Mouse (Mus musculus): Measurements from ENCODE around the gene Olfr1212. TPM values are rescaled to one million over a fixed set of nuclear protein-coding genes. Genes with fewer than 3 reads are reported as not detected.

The Olfr1212 gene
- polyA plus RNA-seq (2015; fragmentation: Nextera tagmentation; extraction: Ambion mirVana), result not detected in 2 replicates

- no peak within 1 kb of the TSS for H3K4me3 ChIP-seq
Measured at GRCm38 (mm10) chr2:88953669-88954068, at the start of gene Olfr1212. Gene Olfr1212 (plus strand): TSS chr2:88953969.

DNA sequence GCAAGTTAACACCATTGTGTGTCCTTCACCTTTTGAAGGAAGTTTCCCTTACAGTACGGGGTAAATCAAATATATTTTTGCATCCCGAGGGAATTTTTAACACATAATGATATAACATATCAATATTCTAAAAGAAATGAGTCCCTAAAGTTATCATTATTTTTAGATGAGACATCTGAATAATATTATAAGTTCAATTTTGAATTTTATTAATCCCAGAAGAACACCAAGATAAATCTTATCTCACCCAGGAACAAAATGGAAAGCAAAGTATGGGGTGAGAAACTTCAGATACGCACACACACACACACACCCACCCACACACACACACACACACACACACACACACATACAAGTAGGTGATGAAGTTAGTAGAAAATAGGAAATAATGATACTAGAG is 38.7 kb upstream of the Olfr1212 start, which contains the start of gene Olfr1209:
TSS of gene Olfr1209 (minus strand) at position 101 of the 400 bp plus-strand sequence.
- H3K9me3 ChIP-seq (replicated peaks), result no peaks in the 10 kb centered on the region
- no peaks in the 10 kb centered on the region for H3K36me3 ChIP-seq
- no peaks in the 10 kb centered on the region for H3K27me3 ChIP-seq
- no peak within 1 kb of the TSS for H3K9ac ChIP-seq
- no peak within 1 kb of the TSS for H3K4me3 ChIP-seq
- H3K27ac ChIP-seq, result no peak within 1 kb of the TSS
- H3K4me2 ChIP-seq, result no peak within 1 kb of the TSS
- no peaks in the 10 kb centered on the region for H3K4me1 ChIP-seq (replicated peaks)
- 84% methylated on average over 3 of the region's 3 CpGs for WGBS
- ATAC-seq (replicated peaks; ENCODE audit: insufficient number of reproducible peaks, insufficient read depth, low FRiP score, low read depth), result no peak

More at GRCm38 (mm10) chr2:88953669-88954068, at the start of gene Olfr1212:
- H3K4me2 ChIP-seq, result no peak within 1 kb of the TSS
- no peak within 1 kb of the TSS for H3K27ac ChIP-seq
- no peak within 1 kb of the TSS for H3K9ac ChIP-seq
- H3K27me3 ChIP-seq, result no peaks in the 10 kb centered on the region
- no peaks in the 10 kb centered on the region for H3K9me3 ChIP-seq (replicated peaks)
- H3K36me3 ChIP-seq, result no peaks in the 10 kb centered on the region
- no peak for ATAC-seq (replicated peaks; ENCODE audit: insufficient number of reproducible peaks, insufficient read depth, low FRiP score, low read depth)
- H3K4me1 ChIP-seq (replicated peaks), result no peaks in the 10 kb centered on the region

DNA sequence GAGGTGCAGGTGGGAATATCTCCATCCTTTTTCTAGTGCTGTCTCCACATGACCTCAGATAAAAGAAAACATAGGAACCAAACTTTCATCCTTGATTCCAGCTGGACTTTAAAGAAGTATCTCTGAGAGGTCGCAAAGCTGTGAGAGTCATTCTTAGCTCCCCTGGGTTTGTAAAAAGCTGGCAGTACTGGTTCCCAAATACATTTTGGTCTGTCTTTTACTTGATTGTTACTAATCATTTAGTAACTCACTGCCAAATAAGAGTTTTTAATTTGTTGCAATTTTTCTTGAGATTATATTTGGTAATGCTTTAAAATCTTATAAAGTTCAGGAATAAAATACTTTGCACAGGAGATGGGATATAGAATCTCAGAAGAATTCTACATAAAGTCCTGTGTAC is 15.8 kb upstream of the Olfr1212 start, which contains the start of gene Olfr1211:
TSS of gene Olfr1211 (minus strand) at position 101 of the 400 bp plus-strand sequence.
- no peaks in the 10 kb centered on the region for H3K36me3 ChIP-seq
- H3K27me3 ChIP-seq, result no peaks in the 10 kb centered on the region
- WGBS, result 77% methylated on average over 1 of the region's 1 CpGs
- no peaks in the 10 kb centered on the region for H3K9me3 ChIP-seq (replicated peaks)
- ATAC-seq (replicated peaks; ENCODE audit: insufficient number of reproducible peaks, insufficient read depth, low FRiP score, low read depth), result no peak
- no peak within 1 kb of the TSS for H3K4me2 ChIP-seq
- H3K27ac ChIP-seq, result no peak within 1 kb of the TSS
- no peak within 1 kb of the TSS for H3K4me3 ChIP-seq
- H3K4me1 ChIP-seq (replicated peaks), result no peaks in the 10 kb centered on the region
- H3K9ac ChIP-seq, result no peak within 1 kb of the TSS

- no peak for ATAC-seq (replicated peaks; ENCODE audit: insufficient number of reproducible peaks, insufficient read depth, low FRiP score, low read depth)
- WGBS, result 58% methylated on average over 1 of the region's 1 CpGs
- no peaks in the 10 kb centered on the region for H3K9me3 ChIP-seq (replicated peaks)
- H3K9ac ChIP-seq, result no peak within 1 kb of the TSS
- no peak within 1 kb of the TSS for H3K27ac ChIP-seq
- no peak within 1 kb of the TSS for H3K4me3 ChIP-seq
- no peaks in the 10 kb centered on the region for H3K27me3 ChIP-seq
- H3K36me3 ChIP-seq, result no peaks in the 10 kb centered on the region
- H3K4me2 ChIP-seq, result no peak within 1 kb of the TSS
- H3K4me1 ChIP-seq (replicated peaks), result no peaks in the 10 kb centered on the region
Measured at GRCm38 (mm10) chr2:88980181-88980580, 26.4 kb downstream of the Olfr1212 start, which contains the start of gene Gm13762. Gene Gm13762 (minus strand): TSS chr2:88980281.

GRCm38 (mm10) chr2:88992553-88992952 is 38.8 kb downstream of the Olfr1212 start, which contains the start of gene Olfr1214:
Gene Olfr1214 (minus strand): TSS chr2:88992653.
- Histone ChIP-seq H3K27me3 (no peaks in the 10 kb centered on the region), H3K27ac (no peak within 1 kb of the TSS), H3K9ac (no peak within 1 kb of the TSS), H3K4me2 (no peak within 1 kb of the TSS), H3K4me3 (no peak within 1 kb of the TSS), H3K9me3 (replicated peaks) (no peaks in the 10 kb centered on the region), H3K36me3 (no peaks in the 10 kb centered on the region), H3K4me1 (replicated peaks) (no peaks in the 10 kb centered on the region)
- WGBS, result 73% methylated on average over 1 of the region's 1 CpGs
- ATAC-seq (replicated peaks; ENCODE audit: insufficient number of reproducible peaks, insufficient read depth, low FRiP score, low read depth), result no peak

GRCm38 (mm10) chr2:89006873-89007272 is 53.1 kb downstream of the Olfr1212 start, which contains the start of gene Olfr1215:
Gene Olfr1215 (minus strand): TSS chr2:89006973.
- no peaks in the 10 kb centered on the region for H3K4me1 ChIP-seq (replicated peaks)
- H3K9ac ChIP-seq, result no peak within 1 kb of the TSS
- 56% methylated on average over 2 of the region's 2 CpGs for WGBS
- H3K4me3 ChIP-seq, result no peak within 1 kb of the TSS
- no peaks in the 10 kb centered on the region for H3K36me3 ChIP-seq
- no peaks in the 10 kb centered on the region for H3K9me3 ChIP-seq (replicated peaks)
- no peak within 1 kb of the TSS for H3K4me2 ChIP-seq
- H3K27ac ChIP-seq, result no peak within 1 kb of the TSS
- no peaks in the 10 kb centered on the region for H3K27me3 ChIP-seq
- ATAC-seq (replicated peaks; ENCODE audit: insufficient number of reproducible peaks, insufficient read depth, low FRiP score, low read depth), result no peak

Other genes starting within 250 kb of the Olfr1212 start
- gene Olfr1196, start 249.4 kb upstream of the Olfr1212 start, polyA plus RNA-seq (2015; fragmentation: Nextera tagmentation; extraction: Ambion mirVana), result not detected in 2 replicates
- gene Olfr1197, start 221.6 kb upstream of the Olfr1212 start, polyA plus RNA-seq (2015; fragmentation: Nextera tagmentation; extraction: Ambion mirVana), result not detected in 2 replicates
- gene Olfr1198, start 202.6 kb upstream of the Olfr1212 start, polyA plus RNA-seq (2015; fragmentation: Nextera tagmentation; extraction: Ambion mirVana), result not detected in 2 replicates
- gene Olfr1199, start 193.5 kb upstream of the Olfr1212 start, polyA plus RNA-seq (2015; fragmentation: Nextera tagmentation; extraction: Ambion mirVana), result not detected in 2 replicates
- not detected in 2 replicates for gene Olfr1200, start 183.5 kb upstream of the Olfr1212 start, polyA plus RNA-seq (2015; fragmentation: Nextera tagmentation; extraction: Ambion mirVana)
- gene Olfr1201, start 160.9 kb upstream of the Olfr1212 start, polyA plus RNA-seq (2015; fragmentation: Nextera tagmentation; extraction: Ambion mirVana), result not detected in 2 replicates
- gene Olfr1202, start 139.5 kb upstream of the Olfr1212 start, polyA plus RNA-seq (2015; fragmentation: Nextera tagmentation; extraction: Ambion mirVana), result not detected in 2 replicates
- not detected in 2 replicates for gene Olfr1205, start 124.2 kb upstream of the Olfr1212 start, polyA plus RNA-seq (2015; fragmentation: Nextera tagmentation; extraction: Ambion mirVana)
- gene Olfr1204, start 104.7 kb upstream of the Olfr1212 start, polyA plus RNA-seq (2015; fragmentation: Nextera tagmentation; extraction: Ambion mirVana), result not detected in 2 replicates
- gene Olfr1206, start 90.7 kb upstream of the Olfr1212 start, polyA plus RNA-seq (2015; fragmentation: Nextera tagmentation; extraction: Ambion mirVana), result not detected in 2 replicates
- gene Olfr1208, start 51.7 kb upstream of the Olfr1212 start, polyA plus RNA-seq (2015; fragmentation: Nextera tagmentation; extraction: Ambion mirVana), result not detected in 2 replicates
- not detected in 2 replicates for gene Olfr1209, start 38.8 kb upstream of the Olfr1212 start, polyA plus RNA-seq (2015; fragmentation: Nextera tagmentation; extraction: Ambion mirVana)
- gene Olfr1211, start 15.9 kb upstream of the Olfr1212 start, polyA plus RNA-seq (2015; fragmentation: Nextera tagmentation; extraction: Ambion mirVana), result not detected in 2 replicates
- not detected in 2 replicates for gene Gm13762, start 26.3 kb downstream of the Olfr1212 start, polyA plus RNA-seq (2015; fragmentation: Nextera tagmentation; extraction: Ambion mirVana)
- gene Olfr1214, start 38.7 kb downstream of the Olfr1212 start, polyA plus RNA-seq (2015; fragmentation: Nextera tagmentation; extraction: Ambion mirVana), result not detected in 2 replicates
- not detected in 2 replicates for gene Olfr1215, start 53.0 kb downstream of the Olfr1212 start, polyA plus RNA-seq (2015; fragmentation: Nextera tagmentation; extraction: Ambion mirVana)
- gene Olfr1216, start 64.4 kb downstream of the Olfr1212 start, polyA plus RNA-seq (2015; fragmentation: Nextera tagmentation; extraction: Ambion mirVana), result not detected in 2 replicates
- gene Olfr1217, start 78.1 kb downstream of the Olfr1212 start, polyA plus RNA-seq (2015; fragmentation: Nextera tagmentation; extraction: Ambion mirVana), result not detected in 2 replicates
- not detected in 2 replicates for gene Olfr1218, start 107.2 kb downstream of the Olfr1212 start, polyA plus RNA-seq (2015; fragmentation: Nextera tagmentation; extraction: Ambion mirVana)
- not detected in 2 replicates for gene Olfr1219, start 129.5 kb downstream of the Olfr1212 start, polyA plus RNA-seq (2015; fragmentation: Nextera tagmentation; extraction: Ambion mirVana)
- gene Olfr1220, start 152.9 kb downstream of the Olfr1212 start, polyA plus RNA-seq (2015; fragmentation: Nextera tagmentation; extraction: Ambion mirVana), result not detected in 2 replicates
- not detected in 2 replicates for gene Olfr1221, start 163.3 kb downstream of the Olfr1212 start, polyA plus RNA-seq (2015; fragmentation: Nextera tagmentation; extraction: Ambion mirVana)
- not detected in 2 replicates for gene Olfr1222, start 179.1 kb downstream of the Olfr1212 start, polyA plus RNA-seq (2015; fragmentation: Nextera tagmentation; extraction: Ambion mirVana)
- gene Olfr1223, start 197.6 kb downstream of the Olfr1212 start, polyA plus RNA-seq (2015; fragmentation: Nextera tagmentation; extraction: Ambion mirVana), result not detected in 2 replicates
- gene Olfr1224-ps1, start 210.1 kb downstream of the Olfr1212 start, polyA plus RNA-seq (2015; fragmentation: Nextera tagmentation; extraction: Ambion mirVana), result not detected in 2 replicates
- not detected in 2 replicates for gene Olfr1225, start 220.7 kb downstream of the Olfr1212 start, polyA plus RNA-seq (2015; fragmentation: Nextera tagmentation; extraction: Ambion mirVana)
- not detected in 2 replicates for gene Olfr1226, start 246.1 kb downstream of the Olfr1212 start, polyA plus RNA-seq (2015; fragmentation: Nextera tagmentation; extraction: Ambion mirVana)

Data from heart, embryonic 15.5 days (tissue).